Mouse (Mus musculus): ENCODE results near the gene Rnf183. TPM values are rescaled to one million over a fixed set of nuclear protein-coding genes. Genes with fewer than 3 reads are reported as not detected.

Gene Rnf183
- polyA plus RNA-seq, 1 experiment from 2014 or later, result 0.21 TPM

DNA sequence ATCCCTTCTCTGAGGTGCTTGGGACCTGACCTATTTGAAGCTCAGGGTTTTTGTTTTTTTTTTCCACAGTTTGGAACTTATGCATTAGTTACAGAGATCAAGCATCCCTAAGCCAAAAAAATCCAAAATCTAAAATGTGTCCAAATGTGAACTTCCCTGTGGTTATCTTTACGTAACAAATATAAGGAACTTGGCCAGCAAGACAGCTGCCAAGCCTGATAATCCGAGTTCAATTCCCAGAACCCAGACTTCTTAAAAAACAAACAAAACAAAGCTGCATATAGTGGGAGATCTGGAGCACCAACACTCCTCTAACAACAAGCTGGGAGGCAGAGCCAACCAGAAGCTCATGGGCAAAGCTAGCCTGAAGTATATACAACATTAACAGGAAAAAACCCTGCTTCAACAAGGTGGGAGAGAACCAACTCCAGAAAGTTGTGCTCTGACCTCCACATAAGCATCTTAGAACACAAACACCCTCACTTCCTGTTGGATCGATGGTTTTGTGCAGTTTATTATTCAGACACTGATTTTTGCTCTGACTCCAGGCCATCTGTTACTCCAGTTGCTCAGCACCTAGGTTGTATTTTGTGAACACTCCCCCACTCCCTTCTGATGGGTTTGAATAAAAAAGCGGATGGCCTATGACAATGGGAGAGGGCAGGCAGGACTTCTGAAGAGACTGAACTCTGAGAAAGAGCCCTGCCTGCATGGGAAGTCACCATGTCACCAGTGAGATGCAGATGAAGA is 37.3 kb downstream of the Rnf183 start:
- 84% methylated on average over 4 of the region's 4 CpGs for WGBS
- Histone ChIP-seq H3K36me3 (replicated peaks) (peaks cover 42% of the 10 kb centered on the region; the same call in 1 of the 2 replicates), H3K9ac (no peak overlapping the region), H3K27ac (no peak overlapping the region), H3K9me3 (no peaks in the 10 kb centered on the region), H3K4me1 (no peaks in the 10 kb centered on the region), H3K4me3 (no peak overlapping the region), H3K4me2 (no peak overlapping the region), H3K27me3 (replicated peaks) (no peaks in the 10 kb centered on the region)
- no peak for ATAC-seq (replicated peaks)

DNA sequence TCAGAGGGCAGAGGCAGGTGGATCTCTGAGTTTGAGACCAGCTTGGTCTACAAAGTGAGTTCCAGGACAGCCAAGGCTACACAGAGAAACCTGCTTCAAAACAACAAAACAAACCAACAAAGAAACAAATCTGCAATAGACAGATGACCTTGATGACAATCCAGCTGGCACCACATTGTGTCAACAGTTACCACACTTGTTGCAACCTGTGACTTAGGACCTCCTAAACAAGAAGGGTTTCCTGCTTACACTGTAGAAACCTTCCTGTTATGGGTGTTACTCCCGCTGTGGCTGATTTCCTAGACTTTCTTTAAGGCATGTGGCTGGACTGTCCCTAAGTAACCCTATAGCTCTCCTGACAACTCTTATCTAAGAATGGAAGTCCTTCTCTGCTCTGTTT is 39.2 kb downstream of the Rnf183 start:
- Histone ChIP-seq H3K27me3 (replicated peaks) (no peaks in the 10 kb centered on the region), H3K27ac (no peak overlapping the region), H3K4me1 (no peaks in the 10 kb centered on the region), H3K4me3 (no peak overlapping the region), H3K9ac (no peak overlapping the region), H3K36me3 (replicated peaks) (peaks cover 40% of the 10 kb centered on the region), H3K9me3 (no peaks in the 10 kb centered on the region), H3K4me2 (no peak overlapping the region)
- WGBS, result 91% methylated on average over 1 of the region's 1 CpGs
- ATAC-seq (replicated peaks), result no peak

DNA sequence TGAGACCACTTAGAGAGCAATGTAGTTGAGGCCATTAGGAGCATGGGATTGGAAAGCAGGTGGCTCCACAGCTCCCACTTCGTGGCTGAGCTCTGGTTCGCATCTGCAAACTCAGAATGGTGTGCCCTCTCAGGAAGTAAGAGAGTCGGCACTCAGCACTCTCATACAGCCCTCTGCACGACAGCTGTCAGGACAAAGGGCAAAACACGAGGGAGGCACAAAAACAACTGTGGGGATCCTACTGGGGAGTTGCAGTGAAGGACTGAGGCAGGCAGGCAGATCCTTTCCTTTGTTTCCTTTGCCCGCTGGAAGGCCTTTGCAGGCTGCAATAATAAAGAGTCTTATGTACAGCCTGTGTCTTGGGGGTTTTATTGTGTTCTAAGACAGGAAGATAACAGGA is 41.6 kb downstream of the Rnf183 start:
- ATAC-seq (replicated peaks), result no peak
- H3K4me1 ChIP-seq, result no peaks in the 10 kb centered on the region
- H3K9ac ChIP-seq, result no peak overlapping the region
- H3K36me3 ChIP-seq (replicated peaks), result peaks cover 40% of the 10 kb centered on the region
- H3K9me3 ChIP-seq, result no peaks in the 10 kb centered on the region
- H3K4me2 ChIP-seq, result no peak overlapping the region
- H3K27me3 ChIP-seq (replicated peaks), result no peaks in the 10 kb centered on the region
- no peak overlapping the region for H3K4me3 ChIP-seq
- 19% methylated on average over 6 of the region's 6 CpGs for WGBS
- no peak overlapping the region for H3K27ac ChIP-seq

DNA sequence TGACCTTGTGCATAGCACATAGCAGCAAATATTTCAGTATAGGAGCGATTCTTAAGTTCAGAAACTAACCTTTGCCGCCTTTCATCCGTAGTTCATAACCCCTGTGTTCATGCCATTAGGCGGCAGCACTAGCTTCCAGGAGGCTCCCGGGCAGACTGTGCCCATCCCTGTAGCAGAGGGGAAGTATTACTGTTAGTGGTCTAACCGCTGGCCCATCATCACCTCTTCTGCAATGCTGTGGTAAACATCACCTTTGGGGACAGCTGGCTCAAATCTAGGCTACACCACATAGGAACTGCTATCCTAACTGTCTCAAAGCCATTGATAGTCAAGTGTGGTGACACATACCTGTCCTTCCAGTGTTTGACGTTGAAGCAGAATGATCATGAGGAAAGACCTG is 43.2 kb downstream of the Rnf183 start:
- WGBS, result 90% methylated on average over 7 of the region's 7 CpGs
- H3K4me2 ChIP-seq, result no peak overlapping the region
- no peak overlapping the region for H3K27ac ChIP-seq
- H3K4me1 ChIP-seq, result no peaks in the 10 kb centered on the region
- no peak overlapping the region for H3K4me3 ChIP-seq
- H3K9me3 ChIP-seq, result no peaks in the 10 kb centered on the region
- 0 out of 2 replicates have a peak, but pooled peaks have one; percentile 42 for ATAC-seq (replicated peaks)
- no peak overlapping the region for H3K9ac ChIP-seq
- peaks cover 35% of the 10 kb centered on the region for H3K36me3 ChIP-seq (replicated peaks)
- no peaks in the 10 kb centered on the region for H3K27me3 ChIP-seq (replicated peaks)

DNA sequence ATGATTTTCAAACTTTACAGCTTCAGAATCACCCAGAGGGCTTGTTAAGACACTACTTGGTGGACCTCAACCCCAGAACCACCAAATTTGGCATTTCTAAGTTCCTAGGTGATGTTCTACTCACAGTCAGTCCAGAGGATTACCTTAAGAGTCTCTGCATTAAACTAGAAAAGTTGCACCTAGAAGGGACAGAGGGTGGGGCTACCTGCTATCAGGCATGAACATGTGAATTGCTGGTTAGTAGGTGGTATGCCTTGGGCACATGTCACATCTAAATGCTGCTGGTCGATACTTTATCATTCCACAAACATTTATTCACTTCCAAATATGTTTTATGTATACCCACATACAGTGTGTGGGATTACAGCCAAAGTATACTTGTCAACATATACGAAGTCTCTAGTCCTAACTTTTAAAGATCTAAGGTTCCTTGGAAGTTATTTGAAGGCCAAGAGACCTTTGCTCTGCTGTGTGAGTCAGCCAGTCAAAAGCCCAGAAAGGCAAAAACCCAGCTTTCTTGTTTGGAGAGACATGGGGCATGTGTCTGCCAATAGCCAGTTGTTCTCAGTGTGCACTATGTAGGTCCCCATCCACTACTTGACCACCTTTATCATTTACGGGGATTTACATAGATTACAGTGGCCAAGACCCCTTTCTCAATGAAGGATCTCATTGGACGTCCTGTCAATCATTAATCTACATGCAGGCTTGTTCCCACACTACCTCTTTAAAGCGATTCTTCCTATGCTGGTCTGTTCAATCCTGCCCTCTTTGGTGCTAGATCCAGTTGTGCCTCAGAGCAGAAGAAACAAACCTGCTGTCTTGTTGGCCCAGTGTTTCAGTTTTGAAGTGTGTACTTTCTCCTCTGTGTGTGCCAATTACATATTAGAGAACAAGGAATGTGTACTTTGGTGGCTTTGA is 45.2 kb downstream of the Rnf183 start:
- Histone ChIP-seq H3K9me3 (no peaks in the 10 kb centered on the region), H3K27ac (no peak overlapping the region), H3K27me3 (replicated peaks) (no peaks in the 10 kb centered on the region), H3K4me1 (no peaks in the 10 kb centered on the region), H3K4me3 (no peak overlapping the region), H3K9ac (no peak overlapping the region), H3K4me2 (no peak overlapping the region), H3K36me3 (replicated peaks) (peaks cover 30% of the 10 kb centered on the region)
- 92% methylated on average over 5 of the region's 5 CpGs for WGBS
- ATAC-seq (replicated peaks), result no peak

DNA sequence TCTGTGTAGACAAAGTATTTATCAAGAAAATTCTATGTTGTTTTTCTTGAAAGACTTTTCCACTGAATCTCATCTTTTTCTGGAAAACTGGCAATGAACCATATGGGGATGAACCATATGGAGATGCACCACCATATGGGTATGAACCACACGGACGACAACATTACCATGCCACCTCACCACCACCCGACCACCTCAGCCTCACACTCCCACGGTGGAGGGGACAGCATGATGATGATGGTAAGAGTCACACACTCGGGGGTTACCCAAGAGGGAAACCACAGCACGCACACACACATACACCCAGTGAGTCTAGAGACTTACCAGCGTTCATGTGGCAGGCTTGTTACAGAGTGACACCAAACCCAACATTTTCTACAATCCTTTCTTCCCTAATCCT is 49.6 kb downstream of the Rnf183 start:
- H3K9ac ChIP-seq, result no peak overlapping the region
- H3K4me3 ChIP-seq, result no peak overlapping the region
- WGBS, result 96% methylated on average over 7 of the region's 7 CpGs
- H3K27ac ChIP-seq, result no peak overlapping the region
- peaks cover 24% of the 10 kb centered on the region; the same call in 1 of the 2 replicates for H3K36me3 ChIP-seq (replicated peaks)
- no peaks in the 10 kb centered on the region for H3K27me3 ChIP-seq (replicated peaks)
- no peaks in the 10 kb centered on the region for H3K9me3 ChIP-seq
- ATAC-seq (replicated peaks), result no peak
- no peaks in the 10 kb centered on the region for H3K4me1 ChIP-seq
- H3K4me2 ChIP-seq, result no peak overlapping the region

DNA sequence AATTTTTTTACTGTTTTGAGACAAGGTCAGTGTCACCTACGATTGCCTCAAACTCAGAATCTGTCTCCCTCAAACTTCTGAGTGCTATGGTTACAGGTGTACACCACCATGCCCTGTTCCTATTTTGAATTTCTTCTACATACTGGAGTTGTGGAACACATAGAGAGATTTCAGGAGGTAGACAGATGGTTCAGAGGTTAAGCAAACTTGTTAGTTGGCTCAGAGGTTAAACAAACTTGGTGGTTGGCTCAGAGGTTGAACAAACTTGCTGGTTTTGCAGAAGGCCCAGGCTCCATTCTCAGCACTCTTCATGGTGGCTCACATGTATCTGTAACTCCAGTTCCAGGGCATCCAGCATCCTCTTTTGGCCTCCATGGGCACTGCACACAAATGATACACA is 50.9 kb downstream of the Rnf183 start:
- ATAC-seq (replicated peaks), result no peak
- H3K27ac ChIP-seq, result no peak overlapping the region
- WGBS, result 94% methylated on average over 1 of the region's 1 CpGs
- H3K27me3 ChIP-seq (replicated peaks), result no peaks in the 10 kb centered on the region
- H3K9me3 ChIP-seq, result no peaks in the 10 kb centered on the region
- no peaks in the 10 kb centered on the region for H3K4me1 ChIP-seq
- H3K4me2 ChIP-seq, result no peak overlapping the region
- H3K36me3 ChIP-seq (replicated peaks), result peaks cover 18% of the 10 kb centered on the region; the same call in 1 of the 2 replicates
- H3K9ac ChIP-seq, result no peak overlapping the region
- no peak overlapping the region for H3K4me3 ChIP-seq

DNA sequence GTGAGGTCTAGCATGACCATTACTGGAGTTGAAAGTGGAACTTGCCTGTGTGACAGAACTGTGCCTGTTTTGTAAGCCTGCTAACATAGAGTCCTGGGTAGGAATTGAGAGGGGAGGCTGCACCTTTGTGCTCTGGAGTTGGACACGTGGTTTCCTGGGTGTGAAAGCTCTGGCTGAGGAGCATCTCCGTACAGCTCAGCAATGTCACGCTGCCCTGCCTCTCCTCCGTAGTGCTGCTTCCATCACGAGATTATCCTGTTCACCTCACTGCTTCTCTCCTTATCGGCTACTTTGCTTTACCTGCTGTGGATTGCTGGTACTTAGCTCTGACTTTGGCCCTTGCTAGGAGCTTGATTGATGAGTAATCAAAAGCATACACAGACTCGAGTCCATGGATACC is 51.3 kb downstream of the Rnf183 start:
- Histone ChIP-seq H3K27me3 (replicated peaks) (no peaks in the 10 kb centered on the region), H3K9ac (no peak overlapping the region), H3K4me1 (no peaks in the 10 kb centered on the region), H3K4me2 (no peak overlapping the region), H3K4me3 (no peak overlapping the region), H3K27ac (no peak overlapping the region), H3K36me3 (replicated peaks) (peaks cover 18% of the 10 kb centered on the region; the same call in 1 of the 2 replicates), H3K9me3 (no peaks in the 10 kb centered on the region)
- WGBS, result 84% methylated on average over 7 of the region's 7 CpGs
- no peak for ATAC-seq (replicated peaks)

DNA sequence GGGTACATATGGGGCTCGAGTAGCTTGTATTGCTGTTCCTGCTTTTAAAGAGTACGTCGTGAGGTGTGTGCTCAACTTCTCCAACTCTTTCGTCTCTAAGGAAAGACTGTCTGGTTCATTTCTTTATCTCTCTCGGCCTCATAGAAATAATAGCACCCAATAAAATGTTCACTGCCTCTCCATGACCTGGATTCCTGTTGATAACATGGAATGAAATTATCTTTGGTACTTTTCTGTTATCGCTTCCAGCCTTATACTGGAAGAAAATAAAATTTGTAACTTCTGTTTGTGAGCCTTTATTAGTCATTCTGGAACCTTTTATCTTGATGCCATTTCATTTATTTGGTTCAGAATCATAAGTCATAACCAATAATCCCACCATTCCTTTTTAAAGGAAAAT is 51.8 kb downstream of the Rnf183 start:
- Histone ChIP-seq H3K36me3 (replicated peaks) (peaks cover 15% of the 10 kb centered on the region; the same call in 1 of the 2 replicates), H3K9ac (no peak overlapping the region), H3K9me3 (no peaks in the 10 kb centered on the region), H3K27ac (no peak overlapping the region), H3K27me3 (replicated peaks) (no peaks in the 10 kb centered on the region), H3K4me1 (no peaks in the 10 kb centered on the region), H3K4me2 (no peak overlapping the region), H3K4me3 (no peak overlapping the region)
- WGBS, result 93% methylated on average over 6 of the region's 6 CpGs
- no peak for ATAC-seq (replicated peaks)

DNA sequence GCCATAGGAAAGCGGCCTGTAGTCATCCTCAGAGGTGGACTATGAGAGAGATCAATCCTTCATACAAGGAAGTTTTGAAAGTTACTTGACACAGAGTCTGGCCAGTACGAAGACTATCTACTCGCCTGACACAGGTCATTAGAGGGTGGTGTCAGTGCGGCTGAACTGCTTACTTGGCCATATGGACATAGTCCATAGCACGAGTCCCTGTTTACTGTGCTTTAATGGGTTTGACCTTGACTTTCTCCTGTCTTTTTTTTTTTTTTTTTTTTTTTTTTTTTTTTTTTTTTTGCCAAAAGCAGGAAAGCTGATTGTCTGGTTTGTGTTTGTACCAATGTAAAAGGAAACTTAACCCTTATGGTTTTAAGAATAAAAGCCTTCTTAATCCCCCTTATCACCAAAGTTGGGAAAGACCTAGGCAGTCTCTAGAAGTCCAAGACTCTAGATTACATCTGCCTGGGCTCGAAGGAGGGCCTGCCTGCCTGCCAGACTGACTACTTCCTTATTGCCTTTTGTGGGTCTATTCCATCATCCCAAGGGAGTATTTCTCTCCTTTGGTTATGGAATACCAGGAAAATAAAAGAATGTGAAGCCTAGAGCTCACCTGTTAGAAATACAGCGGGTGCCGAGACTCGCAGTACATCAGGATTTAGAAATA is 55.2 kb downstream of the Rnf183 start:
- no peak overlapping the region for H3K4me3 ChIP-seq
- H3K27me3 ChIP-seq (replicated peaks), result no peaks in the 10 kb centered on the region
- no peak overlapping the region for H3K9ac ChIP-seq
- no peaks in the 10 kb centered on the region for H3K9me3 ChIP-seq
- no peaks in the 10 kb centered on the region for H3K4me1 ChIP-seq
- no peak overlapping the region for H3K4me2 ChIP-seq
- no peaks in the 10 kb centered on the region for H3K36me3 ChIP-seq (replicated peaks)
- ATAC-seq (replicated peaks), result no peak
- H3K27ac ChIP-seq, result no peak overlapping the region
- 93% methylated on average over 9 of the region's 9 CpGs for WGBS

Data from midbrain, embryonic 15.5 days (tissue).